Mouse (Mus musculus) forebrain, embryonic 16.5 days (tissue): ENCODE results near the gene Syne2. TPM values are rescaled to one million over a fixed set of nuclear protein-coding genes. Genes with fewer than 3 reads are reported as not detected.

Experiments
- ATAC-seq: fragments of 200-750 bp; cut with Nextera tagmentation; 2 replicates; pipeline ENCODE4 v1.8.0; 2017; ENCODE audit warnings: mild to moderate bottlenecking, moderate library complexity
- H3K27ac ChIP-seq: fragments of 300-500 bp; sonication (generic); 2 replicates; pipeline ENCODE4 v1.5.1; 2014; ENCODE audit warnings: low read length, control low read depth
- H3K27me3 ChIP-seq: fragments of 300-500 bp; sonication (generic); replicated peaks from 2 replicates; pipeline ENCODE4 v1.6.1; 2014; ENCODE audit warnings: low read length; ENCODE audit not compliant: control insufficient read depth, insufficient read depth
- H3K36me3 ChIP-seq: fragments of 300-500 bp; sonication (generic); 2 replicates; pipeline ENCODE4 v1.6.1; 2014; ENCODE audit not compliant: control insufficient read depth, insufficient read depth
- H3K4me1 ChIP-seq: fragments of 300-500 bp; sonication (generic); replicated peaks from 2 replicates; pipeline ENCODE4 v1.6.1; 2014; ENCODE audit warnings: low read length; ENCODE audit not compliant: control insufficient read depth, insufficient read depth
- H3K4me2 ChIP-seq: fragments of 300-500 bp; sonication (generic); 2 replicates; pipeline ENCODE4 v1.6.1; 2014; ENCODE audit warnings: mild to moderate bottlenecking, low read length, control low read depth
- H3K4me3 ChIP-seq: fragments of 300-500 bp; sonication (generic); replicated peaks from 2 replicates; pipeline ENCODE4 v1.5.1; 2014; ENCODE audit warnings: mild to moderate bottlenecking, low read length, control low read depth
- H3K9ac ChIP-seq: fragments of 300-500 bp; sonication (generic); replicated peaks from 2 replicates; pipeline ENCODE4 v1.6.1; 2014; ENCODE audit warnings: low read depth, low read length, control low read depth
- H3K9me3 ChIP-seq: fragments of 300-500 bp; sonication (generic); 2 replicates; pipeline ENCODE4 v1.6.1; 2016; ENCODE audit warnings: low read length; ENCODE audit not compliant: control insufficient read depth
- WGBS: fragments of 180-500 bp; shearing (Covaris S2); extraction: QIAGEN DNeasy Blood & Tissue Kit; methylation state at CpG from one replicate; pipeline ENCODE4 v1.1.7; 2014; 5-methylcytosine and 5-hydroxymethylcytosine counted together
- polyA plus RNA-seq: library from polyadenylated mRNA; unstranded; fragments of >200 nt; fragmentation: Nextera tagmentation; extraction: Ambion mirVana; gene quantifications from 2 replicates; pipeline ENCODE4 v1.2.1, GENCODE M21; 2015

Syne2 gene
- polyA plus RNA-seq, 1 experiment from 2014 or later: 110 TPM

- H3K36me3 ChIP-seq: peaks cover 49% of the 10 kb centered on the region
- H3K4me3 ChIP-seq: no peak overlapping the region
- H3K27me3 ChIP-seq: no peaks in the 10 kb centered on the region
- no peak overlapping the region for H3K27ac ChIP-seq
- H3K4me2 ChIP-seq: no peak overlapping the region
- H3K9me3 ChIP-seq: no peaks in the 10 kb centered on the region
- no peak for ATAC-seq
- no peaks in the 10 kb centered on the region for H3K4me1 ChIP-seq
- no peak overlapping the region for H3K9ac ChIP-seq
- 96% methylated on average over 1 of the region's 1 CpGs for WGBS
Measured at GRCm38 (mm10) chr12:75927596-75927995, 109.7 kb downstream of the Syne2 start.

- H3K36me3 ChIP-seq: peaks cover 33% of the 10 kb centered on the region
- H3K27me3 ChIP-seq: no peaks in the 10 kb centered on the region
- H3K9me3 ChIP-seq: no peaks in the 10 kb centered on the region
- no peak overlapping the region for H3K27ac ChIP-seq
- no peak overlapping the region for H3K4me2 ChIP-seq
- no peak for ATAC-seq
- no peak overlapping the region for H3K9ac ChIP-seq
- 84% methylated on average over 4 of the region's 4 CpGs for WGBS
- no peak overlapping the region for H3K4me3 ChIP-seq
- no peaks in the 10 kb centered on the region for H3K4me1 ChIP-seq
Measured at GRCm38 (mm10) chr12:75933561-75933960, 115.6 kb downstream of the Syne2 start.

GRCm38 (mm10) chr12:75951328-75951727 lies 133.4 kb downstream of the Syne2 start:
- H3K9ac ChIP-seq: no peak overlapping the region
- ATAC-seq: no peak
- H3K4me1 ChIP-seq: no peaks in the 10 kb centered on the region
- no peak overlapping the region for H3K27ac ChIP-seq
- 66% methylated on average over 5 of the region's 5 CpGs for WGBS
- peaks cover 23% of the 10 kb centered on the region for H3K36me3 ChIP-seq
- H3K9me3 ChIP-seq: no peaks in the 10 kb centered on the region
- no peak overlapping the region for H3K4me3 ChIP-seq
- H3K27me3 ChIP-seq: no peaks in the 10 kb centered on the region
- no peak overlapping the region for H3K4me2 ChIP-seq

- Histone ChIP-seq H3K9ac (no peak overlapping the region), H3K27me3 (no peaks in the 10 kb centered on the region), H3K36me3 (peaks cover 23% of the 10 kb centered on the region), H3K4me1 (no peaks in the 10 kb centered on the region), H3K4me2 (no peak overlapping the region), H3K9me3 (no peaks in the 10 kb centered on the region), H3K4me3 (no peak overlapping the region), H3K27ac (no peak overlapping the region)
- ATAC-seq: no peak
- whole genome bisulfite sequencing: 100% methylated on average over 1 of the region's 1 CpGs
Measured at GRCm38 (mm10) chr12:75952011-75952410, 134.1 kb downstream of the Syne2 start.

- no peaks in the 10 kb centered on the region for H3K9me3 ChIP-seq
- H3K4me3 ChIP-seq: no peak overlapping the region
- H3K27ac ChIP-seq: no peak overlapping the region
- no peak overlapping the region for H3K9ac ChIP-seq
- no peaks in the 10 kb centered on the region for H3K4me1 ChIP-seq
- ATAC-seq: no peak
- H3K4me2 ChIP-seq: no peak overlapping the region
- 95% methylated on average over 24 of the region's 24 CpGs for WGBS
- H3K36me3 ChIP-seq: peaks cover 27% of the 10 kb centered on the region
- H3K27me3 ChIP-seq: no peaks in the 10 kb centered on the region
Measured at GRCm38 (mm10) chr12:75966441-75967195, 148.7 kb downstream of the Syne2 start.

GRCm38 (mm10) chr12:75979079-75979478 lies 161.1 kb downstream of the Syne2 start:
- peaks cover 2% of the 10 kb centered on the region for H3K36me3 ChIP-seq
- no peak overlapping the region for H3K4me3 ChIP-seq
- H3K9ac ChIP-seq: no peak overlapping the region
- no peak overlapping the region for H3K27ac ChIP-seq
- no peaks in the 10 kb centered on the region for H3K27me3 ChIP-seq
- no peak overlapping the region for H3K4me2 ChIP-seq
- WGBS: 94% methylated on average over 5 of the region's 5 CpGs
- H3K9me3 ChIP-seq: no peaks in the 10 kb centered on the region
- no peak for ATAC-seq
- H3K4me1 ChIP-seq: no peaks in the 10 kb centered on the region

- WGBS: 49% methylated on average over 8 of the region's 8 CpGs
- Histone ChIP-seq H3K9ac (no peak overlapping the region), H3K9me3 (no peaks in the 10 kb centered on the region), H3K36me3 (peaks cover 2% of the 10 kb centered on the region), H3K4me3 (no peak overlapping the region), H3K4me2 (no peak overlapping the region), H3K27me3 (no peaks in the 10 kb centered on the region), H3K27ac (no peak overlapping the region), H3K4me1 (no peaks in the 10 kb centered on the region)
- ATAC-seq: no peak
Measured at GRCm38 (mm10) chr12:75983336-75983735, 165.4 kb downstream of the Syne2 start.

GRCm38 (mm10) chr12:75992226-75992858 lies 174.4 kb downstream of the Syne2 start:
- Histone ChIP-seq H3K4me2 (no peak overlapping the region), H3K27ac (no peak overlapping the region), H3K9me3 (no peaks in the 10 kb centered on the region), H3K9ac (no peak overlapping the region), H3K27me3 (no peaks in the 10 kb centered on the region), H3K4me1 (no peaks in the 10 kb centered on the region), H3K4me3 (no peak overlapping the region), H3K36me3 (peaks cover 12% of the 10 kb centered on the region)
- 82% methylated on average over 10 of the region's 10 CpGs for WGBS
- ATAC-seq: no peak

GRCm38 (mm10) chr12:75992946-75993345 lies 175.0 kb downstream of the Syne2 start:
- H3K27me3 ChIP-seq: no peaks in the 10 kb centered on the region
- no peaks in the 10 kb centered on the region for H3K4me1 ChIP-seq
- 90% methylated on average over 4 of the region's 4 CpGs for WGBS
- H3K4me2 ChIP-seq: no peak overlapping the region
- H3K27ac ChIP-seq: no peak overlapping the region
- no peak overlapping the region for H3K9ac ChIP-seq
- H3K9me3 ChIP-seq: no peaks in the 10 kb centered on the region
- H3K4me3 ChIP-seq: no peak overlapping the region
- peaks cover 12% of the 10 kb centered on the region for H3K36me3 ChIP-seq
- ATAC-seq: no peak
